Mouse (Mus musculus): Measurements from ENCODE around the gene Cidec.
A peak's percentile ranks its signal among the peaks of the same experiment; 100 is the strongest.

Gene Cidec

GRCm38 (mm10) chr6:113444207-113444965, 8.8 kb upstream of the Cidec start:
- DNase-seq (ENCODE audit: low spot score in 2 of 2) = no peak

- DNase-seq (ENCODE audit: low spot score in 2 of 2) = no peak
These were observed 7.5 kb upstream of the Cidec start for GRCm38 (mm10) chr6:113443091-113443490.

DNA sequence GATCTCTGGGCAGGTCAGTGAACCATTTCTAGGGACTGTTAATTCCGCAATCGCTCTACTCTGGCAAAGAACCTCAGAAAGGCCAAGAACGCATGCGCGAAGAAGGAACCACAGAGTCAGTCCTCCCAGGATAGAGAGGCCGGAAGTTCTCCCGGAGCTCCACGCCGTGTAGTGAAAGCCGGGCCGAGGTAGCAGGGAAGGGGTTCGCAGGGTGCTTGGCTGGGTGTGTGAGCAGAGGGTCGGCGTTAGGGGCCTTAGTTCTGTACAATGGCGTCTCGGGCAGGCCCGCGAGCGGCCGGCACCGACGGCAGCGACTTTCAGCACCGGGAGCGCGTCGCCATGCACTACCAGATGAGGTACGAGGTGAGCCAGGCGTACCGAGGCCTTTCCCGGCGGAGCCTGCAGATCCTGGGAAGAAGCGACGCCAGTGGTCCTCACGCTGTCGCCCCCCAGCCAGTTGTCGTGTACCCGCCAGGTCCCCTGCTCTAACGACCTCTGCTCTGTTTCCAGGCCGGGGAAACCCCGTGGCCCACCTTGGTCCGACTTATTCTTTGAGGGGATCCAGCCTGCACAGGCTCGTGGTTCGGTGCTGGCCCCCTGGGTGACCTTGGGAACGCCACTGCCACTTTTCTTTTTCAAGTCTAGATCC, 7.0 kb upstream of the Cidec start, which contains the start of gene Jagn1:
Gene Jagn1 (plus strand): TSS at position 128 of the 649 bp plus-strand sequence.
- peak; percentile 88 to 92 for DNase-seq (ENCODE audit: low spot score in 2 of 2)

DNA sequence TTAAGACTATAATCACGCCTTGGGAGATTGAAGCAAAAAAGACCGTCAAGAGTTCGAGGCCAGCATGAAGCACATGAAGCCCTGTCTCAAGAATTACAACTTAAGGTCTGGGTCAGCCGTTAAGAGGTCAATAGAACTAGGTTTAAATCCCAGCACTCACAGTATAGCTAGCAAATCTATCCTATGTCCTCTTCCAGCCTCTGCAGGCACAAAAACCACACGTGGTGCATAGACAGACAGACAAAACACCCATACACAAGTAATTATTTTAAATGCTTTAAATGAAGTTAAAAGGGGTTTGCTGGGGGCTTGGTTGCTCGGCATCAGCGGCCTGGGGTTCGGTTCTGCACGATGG, 6.5 kb upstream of the Cidec start:
- no peak for DNase-seq (ENCODE audit: low spot score in 2 of 2)

DNA sequence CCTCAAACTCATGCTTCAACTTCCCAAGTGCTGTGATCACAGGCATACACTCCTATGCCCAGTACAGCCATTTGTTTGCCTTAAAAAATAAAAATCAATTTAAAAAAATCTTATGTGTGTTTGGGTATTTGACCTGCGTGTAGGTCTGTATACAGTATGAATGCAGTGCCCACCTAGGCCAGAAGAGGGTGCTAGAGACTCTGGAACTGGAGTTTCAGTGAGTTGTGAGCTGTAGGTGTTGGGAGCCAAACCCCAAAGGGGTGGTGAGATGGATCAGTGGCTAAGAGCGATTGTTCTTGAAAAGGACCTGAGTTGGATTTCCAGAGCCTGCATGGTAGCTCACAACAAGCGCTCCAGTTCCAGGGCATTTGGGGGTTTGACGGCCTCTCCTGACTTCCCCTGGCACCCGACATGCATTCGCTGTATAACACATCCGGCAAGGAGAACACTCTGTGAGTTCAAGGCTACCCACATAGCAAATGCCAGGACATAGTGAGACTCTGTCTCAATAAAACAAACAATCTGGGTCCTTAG, 5.7 kb upstream of the Cidec start:
- DNase-seq (ENCODE audit: low spot score in 2 of 2) = peak in 1 of 2 experiments; percentile 56

DNA sequence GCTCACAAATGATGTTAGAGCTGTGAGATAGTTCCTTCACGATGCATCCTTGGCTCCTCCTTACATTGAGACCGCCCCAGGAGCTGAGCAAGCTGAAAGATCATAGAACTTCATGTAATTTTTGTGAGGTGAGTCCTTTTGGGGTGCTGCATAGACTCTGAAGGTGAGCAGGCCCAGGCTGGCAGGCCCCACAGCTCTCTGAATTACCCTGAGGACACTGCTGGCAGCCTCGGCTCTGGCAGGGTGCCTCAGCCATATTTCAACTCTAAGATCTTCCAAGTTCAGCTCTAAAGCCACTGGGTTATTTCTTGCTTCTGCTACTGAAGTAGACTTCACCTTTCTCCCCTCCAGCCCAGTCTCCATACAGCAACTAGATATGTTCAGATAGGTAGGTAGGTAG, 5.1 kb upstream of the Cidec start:
- no peak for DNase-seq (ENCODE audit: low spot score in 2 of 2)

GRCm38 (mm10) chr6:113438721-113439430, 3.3 kb upstream of the Cidec start:
- no peak for DNase-seq (ENCODE audit: low spot score in 2 of 2)

DNA sequence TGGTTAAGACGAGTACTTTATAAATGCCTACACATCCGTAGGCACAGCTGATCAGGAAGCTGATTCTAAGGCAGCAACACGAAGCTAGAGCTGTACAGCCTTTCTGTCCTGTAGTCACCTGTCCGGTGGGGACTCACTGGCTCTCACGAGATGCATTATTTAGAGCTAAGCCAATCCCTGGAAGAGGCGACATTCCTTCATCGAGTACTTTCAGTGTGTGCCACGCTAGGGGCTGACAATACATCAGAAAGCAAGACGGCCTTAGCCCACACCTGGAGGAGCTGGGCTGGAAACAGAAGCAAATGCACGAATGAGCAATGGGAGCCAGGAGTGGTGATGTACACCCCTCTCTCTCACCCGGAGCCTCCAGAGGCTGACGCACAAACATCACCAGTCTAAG, 1.6 kb upstream of the Cidec start:
- no peak for DNase-seq (ENCODE audit: low spot score in 2 of 2)

GRCm38 (mm10) chr6:113434691-113435090, 869 bp downstream of the Cidec start:
- no peak for DNase-seq (ENCODE audit: low spot score in 2 of 2)

DNA sequence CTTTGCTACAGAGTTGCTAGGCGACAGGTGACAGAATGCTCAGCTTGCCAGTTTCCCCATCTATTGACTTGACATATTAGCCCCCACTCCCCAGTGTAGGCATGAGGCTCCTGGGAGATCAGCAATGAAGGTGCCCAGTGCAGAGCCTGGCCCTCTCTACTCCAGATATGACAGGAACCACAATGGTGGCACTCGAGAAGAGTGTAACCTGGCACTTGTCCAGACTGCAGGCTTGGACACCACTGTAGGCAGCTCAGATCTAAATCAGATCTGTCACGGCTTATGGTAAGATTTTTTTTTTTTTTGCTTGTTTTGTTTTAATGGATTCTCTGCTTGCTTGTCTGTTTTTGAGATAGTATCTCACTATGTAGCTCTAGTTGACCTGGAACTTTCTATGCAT, 1.9 kb downstream of the Cidec start:
- DNase-seq (ENCODE audit: low spot score in 2 of 2) = no peak

GRCm38 (mm10) chr6:113431801-113432200, 3.8 kb downstream of the Cidec start:
- DNase-seq (ENCODE audit: low spot score in 2 of 2) = no peak

DNA sequence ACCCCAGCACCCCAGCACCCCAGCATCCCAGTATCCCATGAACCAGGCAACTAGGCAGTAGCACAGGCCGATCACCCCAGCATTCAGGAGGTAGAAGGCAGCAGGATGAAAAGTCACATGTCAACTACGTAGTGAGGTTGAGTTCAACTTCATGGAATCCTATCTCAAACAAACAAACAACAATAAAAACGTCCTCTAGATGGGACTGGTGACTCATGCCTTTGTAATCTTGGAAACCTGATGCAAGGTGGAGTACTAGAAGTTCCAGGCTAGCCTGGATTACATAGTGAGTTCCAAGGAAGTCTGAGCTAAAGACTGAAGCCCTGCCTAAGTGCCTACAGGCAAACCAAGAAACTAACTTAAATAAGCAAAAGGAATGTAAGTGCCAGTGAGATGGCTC, 4.7 kb downstream of the Cidec start:
- DNase-seq (ENCODE audit: low spot score in 2 of 2) = no peak

- no peak for DNase-seq (ENCODE audit: low spot score in 2 of 2)
These were observed 5.6 kb downstream of the Cidec start for GRCm38 (mm10) chr6:113429965-113430364.

DNA sequence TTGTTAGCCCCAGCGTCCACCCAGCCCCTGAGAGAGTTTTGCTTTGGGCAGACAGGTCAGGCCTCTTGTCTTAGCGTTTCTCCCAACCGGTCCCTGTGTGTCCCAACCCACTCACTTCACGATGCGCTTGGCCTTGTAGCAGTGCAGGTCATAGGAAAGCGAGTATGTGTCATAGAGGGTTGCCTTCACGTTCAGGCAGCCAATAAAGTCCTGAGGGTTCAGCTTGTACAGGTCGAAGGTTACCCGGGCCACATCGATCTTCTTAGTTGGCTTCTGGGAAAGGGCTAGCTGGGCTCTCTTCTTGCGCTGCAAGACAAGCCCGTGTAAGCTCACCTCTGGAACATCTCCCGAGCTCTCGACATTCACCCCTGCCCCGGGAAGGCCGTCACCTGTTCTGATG, 7.6 kb downstream of the Cidec start:
- no peak for DNase-seq (ENCODE audit: low spot score in 2 of 2)

- no peak for DNase-seq (ENCODE audit: low spot score in 2 of 2)
These were observed 8.2 kb downstream of the Cidec start for GRCm38 (mm10) chr6:113427397-113427796.

- DNase-seq (ENCODE audit: low spot score in 2 of 2) = no peak
These were observed 8.9 kb downstream of the Cidec start for GRCm38 (mm10) chr6:113426696-113427095.

DNA sequence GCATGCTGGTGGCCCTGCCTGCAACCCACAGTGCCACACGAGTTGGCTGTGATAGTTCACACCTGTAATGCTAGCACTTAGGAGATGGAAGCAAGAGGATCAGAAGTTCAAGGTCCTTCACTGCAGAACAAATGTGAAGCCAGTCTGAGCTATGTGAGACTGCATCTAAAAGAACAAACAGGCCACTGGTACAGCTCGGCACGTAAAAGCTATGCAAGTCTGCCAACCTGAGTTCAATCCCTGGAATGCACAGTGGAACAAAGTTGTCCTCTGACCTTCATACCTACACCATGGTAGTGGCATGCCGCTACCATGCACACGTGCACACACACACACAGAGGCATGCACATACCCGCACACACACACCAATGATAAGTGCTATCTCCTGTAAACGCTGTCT, 11.4 kb downstream of the Cidec start:
- no peak for DNase-seq (ENCODE audit: low spot score in 2 of 2)

DNA sequence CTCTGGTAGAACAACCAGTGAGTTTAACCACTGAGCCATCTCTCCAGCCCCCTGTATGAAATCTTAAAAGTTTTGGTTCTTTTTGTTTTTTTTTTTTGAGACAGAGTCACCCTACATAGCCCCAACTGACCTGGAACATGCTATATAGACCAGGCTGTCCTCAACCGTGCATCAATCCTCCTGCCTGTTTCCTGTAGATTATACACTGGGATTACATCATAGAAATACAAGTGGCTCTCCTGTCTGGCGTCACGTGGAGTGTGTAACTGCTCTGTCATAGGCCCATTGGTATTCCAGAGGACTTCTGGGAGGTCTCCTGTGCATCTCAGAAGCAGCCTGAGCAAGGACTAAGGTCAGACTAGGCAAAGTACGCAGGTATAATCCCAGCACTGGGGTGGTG, 12.6 kb downstream of the Cidec start:
- no peak for DNase-seq (ENCODE audit: low spot score in 2 of 2)

DNA sequence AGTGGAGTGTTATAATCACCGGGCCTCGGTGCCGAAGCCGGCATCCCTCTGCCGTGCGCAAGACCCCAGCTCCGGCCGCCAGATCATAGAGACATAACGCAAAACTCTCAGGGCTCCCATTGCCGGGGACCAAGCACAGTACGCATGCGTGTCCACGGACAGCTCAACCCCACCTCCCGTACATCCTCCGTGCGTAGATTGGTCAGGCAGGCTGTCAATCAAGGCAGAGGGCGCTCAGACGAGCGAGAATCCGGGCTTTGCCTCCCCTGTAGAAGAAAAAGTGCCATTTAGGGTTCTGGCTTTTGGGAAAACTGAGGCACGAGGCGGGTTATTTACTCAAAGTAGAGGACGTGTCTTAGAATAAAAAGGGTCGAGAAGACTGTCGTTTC, 16.4 kb downstream of the Cidec start, which contains the start of gene Rpusd3:
Gene Rpusd3 (minus strand): TSS at position 142 of the 389 bp plus-strand sequence.
- peak; percentile 97 for DNase-seq (ENCODE audit: low spot score in 2 of 2)

DNA sequence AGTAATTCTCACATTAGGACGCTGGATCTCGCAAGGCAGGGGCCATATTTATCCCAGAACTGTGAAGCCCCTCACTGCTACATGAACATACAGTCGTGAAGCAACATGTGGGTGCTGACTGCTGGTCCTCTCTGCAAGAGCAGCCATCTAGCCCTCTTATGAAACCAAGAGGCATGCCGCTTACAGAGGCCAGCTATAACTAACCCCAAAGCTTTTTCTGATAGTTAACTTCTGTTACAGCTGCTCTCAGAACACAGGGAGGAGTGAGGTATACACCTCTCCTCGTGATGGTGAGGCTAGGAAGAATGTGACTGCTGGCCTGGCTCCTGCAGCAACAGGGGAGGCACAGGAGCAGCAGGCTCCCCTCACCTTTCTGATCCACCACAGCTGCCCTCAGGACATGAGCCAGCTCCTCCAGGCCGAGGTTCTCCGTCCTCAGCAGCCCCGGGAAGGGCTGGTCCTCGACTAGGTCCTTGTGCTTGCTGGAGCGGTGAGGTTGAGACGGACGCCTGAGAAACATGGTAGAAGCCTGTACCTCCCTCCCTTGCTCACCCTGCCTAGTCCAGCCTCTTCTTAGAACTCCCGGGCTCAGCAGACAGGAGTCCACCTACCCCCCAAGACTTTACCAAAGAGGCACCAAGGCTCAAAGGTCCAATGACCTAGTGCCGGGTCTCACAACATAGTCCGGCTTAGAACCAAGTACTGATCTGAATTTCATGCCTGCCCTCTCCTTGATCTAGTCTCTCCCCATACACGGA, 16.9 kb downstream of the Cidec start:
- no peak for DNase-seq (ENCODE audit: low spot score in 2 of 2)

DNA sequence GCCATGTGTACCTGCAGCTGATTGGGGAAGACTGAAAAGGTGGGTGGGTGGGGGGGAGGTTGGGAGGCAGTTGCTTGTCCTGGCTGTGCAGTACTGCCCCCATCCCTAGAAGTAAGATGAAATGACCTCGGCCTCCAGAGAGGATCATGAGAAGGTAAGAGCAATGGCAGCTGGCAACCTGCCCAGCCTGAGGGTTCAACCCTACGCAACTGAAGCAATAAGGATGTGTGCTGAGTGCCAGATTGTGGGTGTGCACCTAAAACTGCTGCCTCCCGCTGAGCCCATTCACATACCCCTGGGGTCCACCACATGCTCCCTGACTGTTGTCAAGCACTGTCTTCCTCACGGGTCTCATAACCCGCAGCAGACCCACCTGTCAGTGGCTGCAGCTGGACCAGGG, 19.1 kb downstream of the Cidec start:
- no peak for DNase-seq (ENCODE audit: low spot score in 2 of 2)

DNA sequence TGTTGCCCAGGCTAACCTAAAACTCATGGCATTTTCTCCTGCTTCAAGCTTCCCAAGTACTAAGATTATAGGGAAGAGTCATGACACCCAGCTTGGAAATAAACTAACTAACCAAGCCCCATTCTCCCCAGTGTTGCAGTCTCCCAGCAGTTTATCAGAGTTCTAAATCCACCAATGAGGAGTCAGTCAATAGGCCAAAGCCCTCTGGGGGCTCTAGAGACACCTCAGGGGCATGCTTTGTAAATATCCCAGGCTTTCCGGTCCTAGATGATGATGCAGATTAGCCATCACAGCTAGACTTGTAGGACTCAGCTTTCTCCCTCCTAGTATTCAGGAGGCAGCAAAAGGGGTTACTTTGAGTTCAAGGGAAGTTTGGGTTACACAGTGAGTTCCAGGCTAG, 25.6 kb downstream of the Cidec start:
- no peak for DNase-seq (ENCODE audit: low spot score in 2 of 2)
